Mouse (Mus musculus) CH12F3 (cell line): ENCODE results near the gene Gm5346.
"Not testable (repeated sequence)": the region's sequence is repeated elsewhere in the genome, so short reads cannot be mapped to it uniquely, and the experiment has no call there.

Experiments used
- in situ Hi-C: fragments of 300-500 bp; cut with MboI; formaldehyde crosslinking; loops from 2 replicates; pipeline ENCODE4 v1.14.3; 2020; ENCODE audit warnings: low sequenced_read_pairs

Gene Gm5346

DNA sequence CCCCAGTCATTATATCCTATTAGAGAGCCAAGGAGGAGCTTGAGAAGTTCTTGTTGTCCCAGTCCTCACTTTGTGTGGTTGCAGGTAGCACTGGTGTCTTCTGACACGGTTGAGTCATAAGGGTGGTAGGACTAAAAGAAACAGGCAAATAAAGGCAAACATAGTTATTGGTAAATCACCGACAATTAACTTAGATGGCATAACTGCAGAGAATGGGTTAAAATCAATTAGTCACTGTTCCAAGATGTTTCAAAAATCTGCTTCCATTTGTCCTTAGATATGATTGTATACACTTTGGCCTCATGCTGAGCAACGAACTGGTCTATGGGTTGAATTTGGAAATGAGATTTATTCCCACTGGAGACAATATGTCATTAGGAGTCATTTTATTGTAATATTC, at the start of gene Gm5346:
Gene Gm5346 (minus strand): TSS at position 101 of the 400 bp plus-strand sequence.
- in situ Hi-C loops, result no loop called here

DNA sequence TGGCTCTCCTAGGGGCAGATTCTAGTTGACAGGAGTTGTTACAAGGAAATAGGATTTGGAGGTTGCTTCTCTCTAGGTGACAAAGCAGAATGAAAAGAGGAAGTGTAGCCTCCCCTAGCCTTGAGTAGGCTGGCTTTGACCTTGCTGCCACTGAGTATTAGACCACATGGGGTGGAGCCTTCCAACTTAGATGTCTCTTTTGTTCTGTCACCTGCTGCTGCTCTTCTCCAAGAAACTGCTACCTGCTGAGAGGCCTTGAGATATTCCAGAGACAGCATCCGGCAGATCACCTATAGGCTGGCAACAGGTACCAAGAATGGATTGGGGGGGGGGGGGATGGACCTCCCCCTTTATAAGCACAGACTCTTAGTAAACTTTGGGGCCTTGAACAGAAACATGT, 11.0 kb downstream of the Gm5346 start:
- in situ Hi-C loops, result no loop called here

DNA sequence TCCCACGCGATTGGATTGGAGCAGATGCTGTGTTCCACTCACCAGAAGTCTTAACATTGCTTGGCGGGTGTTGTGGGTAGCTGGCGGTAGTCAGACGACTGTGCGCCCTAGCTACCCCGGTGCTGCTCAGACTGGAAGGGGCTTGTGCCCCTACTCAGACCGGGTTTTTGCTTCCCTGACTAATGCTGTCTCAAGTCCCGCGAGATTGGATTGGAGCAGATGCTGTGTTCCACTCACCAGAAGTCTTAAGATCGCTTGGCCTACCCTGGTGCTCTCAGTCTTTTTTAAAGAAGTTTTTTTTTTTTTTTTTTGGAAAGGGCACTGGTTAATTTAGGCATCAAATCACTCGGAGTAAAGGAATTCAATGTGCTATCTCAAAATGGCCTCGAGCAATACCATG, 23.4 kb downstream of the Gm5346 start:
- in situ Hi-C loops, result not testable (repeated sequence)

DNA sequence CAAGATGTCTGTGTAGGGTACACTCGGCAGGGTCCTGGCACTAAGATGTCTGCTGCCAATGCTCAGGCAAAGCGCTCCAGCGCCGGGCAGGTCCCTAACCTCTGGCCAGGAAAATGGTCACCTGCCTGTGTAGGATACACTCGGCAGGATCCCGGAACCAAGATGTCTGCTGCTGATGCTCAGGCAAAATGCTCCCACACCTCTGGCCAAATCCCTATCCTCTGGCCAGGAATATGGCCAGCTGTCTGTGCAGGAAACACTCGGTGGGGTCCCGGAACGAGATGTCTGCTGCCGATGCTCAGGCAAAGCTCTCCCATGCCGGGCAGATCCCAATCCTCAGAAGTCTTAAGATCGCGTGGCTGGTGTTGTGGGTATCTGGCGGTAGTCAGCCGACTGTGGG, 23.9 kb downstream of the Gm5346 start:
- in situ Hi-C loops, result not testable (repeated sequence)

DNA sequence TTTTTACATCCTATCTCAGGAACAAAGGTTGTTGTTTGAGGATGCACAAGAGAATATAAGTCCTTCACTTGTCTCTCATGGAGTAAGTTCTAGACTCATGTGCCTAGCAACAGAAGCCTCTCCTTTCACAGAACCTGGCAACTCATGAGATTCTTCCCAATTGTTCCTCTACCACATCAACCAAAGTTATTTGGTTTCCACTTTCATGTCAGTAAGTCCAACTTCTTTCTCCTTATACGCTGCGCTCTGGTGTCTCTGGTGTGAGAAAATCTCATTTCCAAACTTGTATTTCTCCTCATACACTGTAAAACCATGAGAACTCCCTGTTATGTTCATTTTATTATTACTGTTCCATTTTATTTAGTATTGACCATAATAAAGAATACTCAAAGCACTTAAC, 50.5 kb downstream of the Gm5346 start, which contains the start of gene Adam26a:
Gene Adam26a (minus strand): TSS at position 101 of the 400 bp plus-strand sequence.
- in situ Hi-C loops, result not testable (repeated sequence)
